Mouse (Mus musculus): ENCODE measurements around the gene Tmppe. TPM values are rescaled to one million over a fixed set of nuclear protein-coding genes. Genes with fewer than 3 reads are reported as not detected.
"Not testable (repeated sequence)": the region's sequence is repeated elsewhere in the genome, so short reads cannot be mapped to it uniquely, and the experiment has no call there.

Gene Tmppe
- polyA plus RNA-seq, 1 experiment from 2014 or later = 10.1 TPM

DNA sequence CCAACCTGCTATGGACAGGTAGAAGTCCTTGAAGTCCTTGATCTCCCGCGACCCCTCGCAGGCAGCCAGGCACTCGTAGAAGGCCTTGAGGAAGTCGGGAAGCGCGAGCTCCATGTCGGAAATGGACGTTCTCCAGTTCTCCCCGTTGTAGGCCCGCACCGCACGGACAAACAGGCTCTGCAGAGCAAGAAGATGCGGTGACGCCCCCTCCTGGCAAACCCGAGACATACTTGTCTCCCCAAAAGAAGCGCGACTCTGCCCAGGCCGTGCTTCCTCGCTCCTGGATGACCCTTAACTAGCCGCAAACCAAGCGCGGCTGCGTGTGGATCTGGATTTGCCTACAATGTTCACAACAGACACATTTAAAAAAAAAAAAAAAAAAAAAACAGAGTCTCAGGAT lies 16.2 kb upstream of the Tmppe start:
- no peaks in the 10 kb centered on the region for H3K27me3 ChIP-seq
- no peak overlapping the region for H3K4me2 ChIP-seq
- no peak for ATAC-seq (ENCODE audit: borderline replicate concordance, extremely low read depth, low FRiP score, low TSS enrichment)
- peaks cover 15% of the 10 kb centered on the region for H3K4me1 ChIP-seq
- 86% methylated on average over 24 of the region's 24 CpGs for WGBS
- H3K4me3 ChIP-seq = no peak overlapping the region
- H3K9ac ChIP-seq = no peak overlapping the region
- H3K36me3 ChIP-seq = peaks cover 38% of the 10 kb centered on the region
- H3K9me3 ChIP-seq = no peaks in the 10 kb centered on the region
- no peak overlapping the region for H3K27ac ChIP-seq

DNA sequence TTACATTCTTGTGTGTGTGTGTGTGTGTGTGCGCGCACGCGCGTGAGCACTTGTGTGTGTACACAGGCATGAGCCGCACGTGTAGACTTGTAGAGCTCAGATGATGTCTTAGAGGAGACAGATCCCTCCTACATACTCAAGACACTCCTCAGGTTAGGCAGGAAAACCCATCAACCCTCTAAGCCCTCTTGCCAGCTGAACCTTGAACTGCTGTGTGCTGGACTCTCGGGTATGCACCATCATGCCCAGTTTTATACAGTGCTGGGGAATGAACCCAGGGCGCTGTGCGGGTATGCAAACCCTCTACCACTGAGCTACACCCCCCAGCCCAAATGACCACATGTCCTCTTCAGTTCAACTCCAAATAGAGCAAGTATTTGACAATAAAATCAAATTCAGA lies 15.7 kb upstream of the Tmppe start:
- ATAC-seq (ENCODE audit: borderline replicate concordance, extremely low read depth, low FRiP score, low TSS enrichment) = no peak
- WGBS = 93% methylated on average over 10 of the region's 10 CpGs
- no peak overlapping the region for H3K9ac ChIP-seq
- no peaks in the 10 kb centered on the region for H3K9me3 ChIP-seq
- H3K36me3 ChIP-seq = peaks cover 34% of the 10 kb centered on the region
- H3K4me1 ChIP-seq = peaks cover 15% of the 10 kb centered on the region
- H3K4me2 ChIP-seq = no peak overlapping the region
- H3K4me3 ChIP-seq = no peak overlapping the region
- no peak overlapping the region for H3K27ac ChIP-seq
- H3K27me3 ChIP-seq = no peaks in the 10 kb centered on the region

DNA sequence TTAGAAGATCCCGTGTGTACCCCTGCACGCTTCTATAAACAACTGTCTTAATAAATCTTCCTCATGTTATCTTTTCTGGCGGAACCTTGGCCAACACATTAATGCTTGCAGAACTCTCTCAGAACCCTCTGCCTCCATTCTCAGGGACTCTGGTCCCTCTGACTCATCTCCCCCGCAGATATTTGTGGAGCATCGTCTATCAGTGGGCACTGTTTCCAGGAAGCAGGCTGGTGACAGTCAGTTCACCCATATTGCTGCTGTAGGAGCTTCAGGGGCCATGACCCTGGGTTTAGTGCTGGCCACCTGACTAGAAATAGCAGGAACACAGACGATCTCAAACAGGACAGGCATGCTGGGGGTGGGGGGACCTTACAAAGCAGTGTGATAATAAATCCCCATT lies 13.8 kb upstream of the Tmppe start:
- H3K4me3 ChIP-seq = no peak overlapping the region
- H3K9ac ChIP-seq = no peak overlapping the region
- peaks cover 19% of the 10 kb centered on the region for H3K4me1 ChIP-seq
- ATAC-seq (ENCODE audit: borderline replicate concordance, extremely low read depth, low FRiP score, low TSS enrichment) = no peak
- H3K36me3 ChIP-seq = peaks cover 26% of the 10 kb centered on the region
- no peaks in the 10 kb centered on the region for H3K9me3 ChIP-seq
- H3K27me3 ChIP-seq = no peaks in the 10 kb centered on the region
- no peak overlapping the region for H3K27ac ChIP-seq
- WGBS = 40% methylated on average over 6 of the region's 6 CpGs
- no peak overlapping the region for H3K4me2 ChIP-seq

DNA sequence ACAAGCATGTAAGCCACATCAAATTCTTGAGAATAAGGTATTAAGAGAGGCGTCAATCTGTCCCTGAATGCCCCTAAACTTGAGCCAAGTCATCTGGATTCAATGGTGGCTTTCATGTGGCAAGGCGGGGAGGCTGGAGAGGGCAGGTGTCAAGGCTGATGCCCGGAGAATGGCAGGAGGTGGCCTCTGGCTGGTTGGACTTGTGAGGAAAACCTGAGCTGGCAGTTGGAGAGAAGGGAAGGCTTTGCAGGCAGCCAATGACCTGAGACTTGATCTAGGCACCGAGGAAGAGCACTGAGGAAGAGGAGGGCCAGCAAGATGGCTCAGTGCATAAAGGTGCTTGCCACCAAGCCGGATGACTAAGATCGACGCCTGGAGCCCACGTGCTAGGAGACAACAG lies 12.6 kb upstream of the Tmppe start:
- ATAC-seq (ENCODE audit: borderline replicate concordance, extremely low read depth, low FRiP score, low TSS enrichment) = no peak
- Histone ChIP-seq H3K4me2 (no peak overlapping the region), H3K27ac (no peak overlapping the region), H3K4me3 (no peak overlapping the region), H3K9ac (no peak overlapping the region), H3K9me3 (no peaks in the 10 kb centered on the region), H3K4me1 (peaks cover 19% of the 10 kb centered on the region), H3K27me3 (no peaks in the 10 kb centered on the region), H3K36me3 (peaks cover 21% of the 10 kb centered on the region)
- 81% methylated on average over 8 of the region's 8 CpGs for WGBS

DNA sequence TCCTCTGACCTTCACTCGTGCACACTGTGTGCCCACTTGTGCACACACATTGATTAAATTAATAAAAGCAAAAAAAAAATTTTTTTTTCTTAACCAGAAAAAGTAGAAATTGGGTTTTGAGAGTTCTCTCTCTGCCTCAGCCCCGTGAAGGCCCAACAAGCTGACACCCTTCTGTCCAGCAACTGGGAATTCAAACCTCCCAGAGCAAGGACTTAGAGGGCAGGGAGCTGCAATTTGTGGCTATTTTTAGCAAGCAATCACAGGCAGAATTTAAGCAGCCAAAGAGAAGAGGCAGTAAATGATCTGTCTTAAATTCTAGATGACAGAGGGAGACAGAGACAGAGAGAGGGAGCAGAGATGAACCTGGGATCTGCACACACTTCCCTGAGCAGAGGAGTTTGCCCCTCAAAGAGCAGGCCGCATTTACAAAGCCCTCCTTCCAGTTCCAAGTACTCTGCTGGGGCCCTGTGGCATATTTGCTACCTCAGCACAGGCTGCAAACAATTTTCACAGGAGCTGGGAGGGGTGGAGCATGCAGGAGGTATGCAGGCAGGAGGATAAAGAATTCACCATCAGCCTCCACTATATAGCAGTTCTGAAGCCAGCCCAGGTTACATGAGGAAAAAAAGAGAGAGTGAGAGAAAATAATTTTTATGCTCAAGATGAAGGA lies 12.1 kb upstream of the Tmppe start:
- no peaks in the 10 kb centered on the region for H3K27me3 ChIP-seq
- WGBS = 51% methylated on average over 3 of the region's 3 CpGs
- ATAC-seq (ENCODE audit: borderline replicate concordance, extremely low read depth, low FRiP score, low TSS enrichment) = no peak
- peak overlapping the region; percentile 84 for H3K4me2 ChIP-seq
- peaks cover 18% of the 10 kb centered on the region for H3K36me3 ChIP-seq
- peaks cover 19% of the 10 kb centered on the region for H3K4me1 ChIP-seq
- H3K27ac ChIP-seq = peak overlapping the region; percentile 53
- H3K9me3 ChIP-seq = no peaks in the 10 kb centered on the region
- H3K4me3 ChIP-seq = peak overlapping the region; percentile 69; the same call in 1 of the 2 replicates
- no peak overlapping the region for H3K9ac ChIP-seq

DNA sequence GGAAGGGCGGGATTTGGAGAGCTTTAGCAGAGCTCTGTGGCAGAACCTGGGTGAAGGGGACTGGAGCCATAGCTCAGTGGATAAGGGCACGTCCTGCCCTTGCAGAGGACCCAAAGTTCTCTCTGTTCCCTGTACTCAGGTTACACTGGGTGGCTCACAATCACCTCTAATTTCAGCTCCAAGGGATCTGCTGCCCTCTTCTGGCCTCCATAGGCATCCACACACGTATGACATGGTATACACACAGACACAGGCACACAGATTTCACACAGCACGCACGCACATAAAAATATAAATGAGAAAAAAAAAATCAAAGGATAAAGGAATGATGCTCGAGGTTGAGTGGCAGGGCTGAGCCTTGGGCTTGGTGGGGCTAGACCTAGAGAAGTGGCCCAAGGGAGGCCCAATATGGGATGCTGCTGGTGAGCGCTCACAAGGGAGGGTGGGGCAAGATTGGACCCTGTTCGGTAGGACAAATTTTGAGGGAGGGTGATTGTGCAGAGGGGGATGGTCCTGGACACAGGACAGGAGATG lies 11.5 kb upstream of the Tmppe start:
- H3K4me3 ChIP-seq = peak overlapping the region; percentile 69
- WGBS = 70% methylated on average over 8 of the region's 8 CpGs
- H3K9ac ChIP-seq = peak overlapping the region; percentile 62; the same call in 1 of the 2 replicates
- H3K36me3 ChIP-seq = peaks cover 13% of the 10 kb centered on the region; the same call in 1 of the 2 replicates
- H3K27me3 ChIP-seq = no peaks in the 10 kb centered on the region
- no peaks in the 10 kb centered on the region for H3K9me3 ChIP-seq
- H3K27ac ChIP-seq = peak overlapping the region; percentile 96
- peaks cover 24% of the 10 kb centered on the region for H3K4me1 ChIP-seq
- H3K4me2 ChIP-seq = peak overlapping the region; percentile 84
- ATAC-seq (ENCODE audit: borderline replicate concordance, extremely low read depth, low FRiP score, low TSS enrichment) = 0 out of 2 replicates have a peak, but pooled peaks have one; percentile 19

DNA sequence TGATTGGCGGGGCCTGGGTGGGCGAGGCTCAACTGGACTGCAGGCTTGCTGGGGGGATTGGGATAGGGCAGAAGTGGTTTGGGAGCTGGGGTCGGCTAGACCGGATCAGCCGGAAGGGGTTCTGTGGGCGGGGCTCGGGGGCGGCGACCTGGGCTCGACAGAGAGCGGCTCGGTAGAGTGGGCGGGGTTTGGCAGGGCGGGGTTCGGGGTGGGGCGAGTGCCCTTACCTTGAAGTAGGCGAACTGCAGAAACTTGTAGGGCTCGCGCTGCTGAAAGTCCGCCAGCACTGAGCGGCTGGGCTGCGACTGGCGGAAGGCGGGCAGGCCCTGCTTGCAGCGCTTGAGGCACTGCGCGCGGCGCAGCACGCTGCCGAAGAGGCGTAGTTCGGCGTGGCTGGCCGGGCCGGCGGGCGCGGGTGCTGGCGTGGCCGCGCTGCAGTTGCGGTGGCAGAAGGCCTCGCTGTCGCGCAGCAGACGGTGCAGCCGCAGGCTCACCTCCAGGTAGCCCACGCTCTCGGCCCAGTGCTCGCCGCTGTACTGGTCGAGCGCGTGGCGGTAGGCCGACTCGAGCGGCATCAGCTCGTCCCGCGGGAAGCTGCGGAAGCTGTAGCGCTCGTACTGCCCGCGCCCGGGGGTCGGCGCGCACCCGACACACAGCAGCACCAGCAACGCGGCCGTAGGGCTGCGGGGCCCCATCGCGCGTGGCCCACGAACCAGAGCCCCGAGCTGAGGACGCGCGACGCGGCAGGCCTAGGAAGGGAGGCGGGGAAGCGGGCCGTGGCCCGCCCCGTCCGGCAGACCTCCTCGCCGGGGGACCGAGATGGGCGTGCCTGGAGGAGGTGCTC lies 10.8 kb upstream of the Tmppe start, which contains the start of gene Crtap:
TSS of gene Crtap (minus strand) at position 771 of the 844 bp plus-strand sequence.
- H3K9ac ChIP-seq = peak within 1 kb of the TSS; percentile 62
- no peaks in the 10 kb centered on the region for H3K27me3 ChIP-seq
- H3K36me3 ChIP-seq = peaks cover 11% of the 10 kb centered on the region; the same call in 1 of the 2 replicates
- no peaks in the 10 kb centered on the region for H3K9me3 ChIP-seq
- H3K27ac ChIP-seq = peak within 1 kb of the TSS; percentile 96
- peak within 1 kb of the TSS; percentile 69 for H3K4me3 ChIP-seq
- WGBS = under 1% methylated on average over 96 of the region's 96 CpGs
- peak; percentile 85 for ATAC-seq (ENCODE audit: borderline replicate concordance, extremely low read depth, low FRiP score, low TSS enrichment)
- H3K4me2 ChIP-seq = peak within 1 kb of the TSS; percentile 84
- H3K4me1 ChIP-seq = peaks cover 28% of the 10 kb centered on the region

DNA sequence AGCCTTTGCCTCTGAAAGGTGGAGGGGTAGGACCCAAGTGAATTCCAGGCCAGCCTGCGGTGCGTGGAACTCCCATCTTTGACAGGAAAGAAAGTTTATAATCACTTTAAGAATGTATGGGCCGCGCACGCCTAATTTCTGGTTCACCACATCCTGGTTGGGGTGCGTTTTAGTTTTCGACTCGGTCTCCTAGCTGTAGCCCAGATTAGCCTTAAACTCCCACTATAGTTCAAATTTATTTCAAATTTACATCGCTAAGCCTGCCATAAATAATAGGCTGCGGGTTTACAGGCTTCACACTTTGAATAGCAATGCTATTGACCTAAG lies 10.2 kb upstream of the Tmppe start:
- ATAC-seq (ENCODE audit: borderline replicate concordance, extremely low read depth, low FRiP score, low TSS enrichment) = no peak
- WGBS = 3% methylated on average over 10 of the region's 10 CpGs
- no peaks in the 10 kb centered on the region for H3K27me3 ChIP-seq
- H3K9me3 ChIP-seq = no peaks in the 10 kb centered on the region
- H3K36me3 ChIP-seq = peaks cover 5% of the 10 kb centered on the region; the same call in 1 of the 2 replicates
- H3K4me2 ChIP-seq = peak overlapping the region; percentile 84
- peak overlapping the region; percentile 69 for H3K4me3 ChIP-seq
- H3K27ac ChIP-seq = peak overlapping the region; percentile 96
- H3K4me1 ChIP-seq = peaks cover 28% of the 10 kb centered on the region
- peak overlapping the region; percentile 62 for H3K9ac ChIP-seq

DNA sequence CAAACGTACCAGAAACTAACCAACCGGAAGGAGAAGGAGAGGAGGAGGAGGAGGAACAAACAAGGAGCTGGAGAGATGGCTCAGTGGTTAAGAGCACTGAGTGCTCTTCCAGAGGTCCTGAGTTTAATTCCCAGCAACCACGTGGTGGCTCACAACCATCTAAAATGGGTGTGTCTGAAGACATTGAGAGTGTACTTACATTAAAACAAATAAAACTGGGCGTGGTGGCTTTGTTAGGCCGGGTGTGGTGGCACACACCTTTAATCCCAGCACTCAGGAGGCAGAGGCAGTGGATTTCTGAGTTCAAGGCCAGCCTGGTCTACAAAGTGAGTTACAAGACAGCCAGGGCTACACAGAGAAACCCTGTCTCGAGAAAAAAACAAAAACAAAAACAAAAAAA lies 6.8 kb upstream of the Tmppe start:
- H3K4me3 ChIP-seq; H3K36me3 ChIP-seq; H3K4me2 ChIP-seq; H3K9ac ChIP-seq; H3K27me3 ChIP-seq; ATAC-seq (ENCODE audit: borderline replicate concordance, extremely low read depth, low FRiP score, low TSS enrichment); H3K9me3 ChIP-seq: not testable (repeated sequence)
- 56% methylated on average over 6 of the region's 6 CpGs for WGBS
- Histone ChIP-seq H3K27ac (peak overlapping the region; percentile 44), H3K4me1 (peaks cover 16% of the 10 kb centered on the region)

DNA sequence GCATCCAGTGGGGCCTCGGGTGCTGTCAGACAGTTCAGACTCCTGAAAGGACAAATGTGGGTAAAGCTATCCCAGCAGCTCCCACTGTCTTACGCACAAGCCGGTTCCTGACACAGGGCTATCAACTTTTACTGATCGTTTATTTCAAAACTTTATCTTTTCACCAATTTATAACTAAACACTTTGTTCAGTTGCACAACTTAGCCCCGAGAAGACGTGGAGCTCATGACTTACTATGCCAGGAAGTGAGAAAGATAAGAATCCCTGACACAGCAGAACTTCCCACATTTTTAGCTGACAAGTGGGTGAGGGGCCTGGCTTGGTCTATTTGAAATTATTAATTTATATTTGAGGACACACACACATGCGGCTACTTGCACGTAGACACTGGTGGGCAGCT lies 6.2 kb upstream of the Tmppe start:
- Histone ChIP-seq H3K27ac (no peak overlapping the region), H3K4me1 (peaks cover 14% of the 10 kb centered on the region), H3K9ac (no peak overlapping the region), H3K27me3 (no peaks in the 10 kb centered on the region), H3K4me2 (no peak overlapping the region), H3K4me3 (no peak overlapping the region), H3K36me3 (no peaks in the 10 kb centered on the region), H3K9me3 (no peaks in the 10 kb centered on the region)
- 39% methylated on average over 8 of the region's 8 CpGs for WGBS
- peak; percentile 6; the same call in 1 of the 2 replicates for ATAC-seq (ENCODE audit: borderline replicate concordance, extremely low read depth, low FRiP score, low TSS enrichment)

DNA sequence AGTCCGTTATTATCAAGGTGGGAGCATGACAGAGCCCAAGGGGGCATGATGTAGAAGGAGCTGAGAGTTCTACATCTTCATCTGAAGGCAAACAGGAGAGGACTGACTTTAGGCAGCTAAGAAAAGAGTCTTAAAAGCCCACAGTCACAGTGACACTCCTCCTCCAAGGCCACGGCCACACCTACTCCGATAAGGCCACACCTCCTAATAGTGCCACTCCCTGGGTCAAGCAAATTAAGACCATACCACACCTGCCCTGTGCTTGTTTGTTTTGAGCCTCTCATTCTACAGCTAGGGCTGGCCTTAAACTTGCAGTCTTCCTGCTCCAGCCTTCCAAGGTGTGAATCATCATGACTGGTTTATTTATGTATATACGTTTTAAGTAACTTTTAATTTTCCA lies 5.6 kb upstream of the Tmppe start:
- H3K9me3 ChIP-seq = no peaks in the 10 kb centered on the region
- H3K9ac ChIP-seq = no peak overlapping the region
- H3K27me3 ChIP-seq = no peaks in the 10 kb centered on the region
- no peaks in the 10 kb centered on the region for H3K36me3 ChIP-seq
- H3K4me1 ChIP-seq = peaks cover 14% of the 10 kb centered on the region
- H3K4me3 ChIP-seq = no peak overlapping the region
- no peak overlapping the region for H3K27ac ChIP-seq
- no peak for ATAC-seq (ENCODE audit: borderline replicate concordance, extremely low read depth, low FRiP score, low TSS enrichment)
- WGBS = 80% methylated on average over 4 of the region's 4 CpGs
- no peak overlapping the region for H3K4me2 ChIP-seq

DNA sequence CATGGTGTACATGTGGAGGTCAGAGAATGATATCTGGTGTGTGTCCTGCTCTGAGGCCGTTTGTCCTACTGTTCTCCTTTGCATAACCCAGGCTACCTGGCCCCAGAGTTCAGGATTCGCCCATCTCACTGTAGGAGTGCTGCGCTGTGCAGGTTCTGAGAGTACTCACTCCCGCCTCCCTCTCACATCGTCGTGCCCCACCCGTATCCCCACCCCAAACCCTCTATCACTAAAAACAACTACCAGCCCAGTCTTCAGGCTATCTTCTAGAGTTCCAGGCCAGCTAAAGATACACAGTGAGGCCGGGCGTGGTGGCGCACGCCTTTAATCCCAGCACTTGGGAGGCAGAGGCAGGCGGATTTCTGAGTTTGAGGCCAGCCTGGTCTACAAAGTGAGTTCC lies 1.2 kb upstream of the Tmppe start:
- Histone ChIP-seq H3K4me2 (no peak overlapping the region), H3K4me3 (no peak overlapping the region), H3K27me3 (no peaks in the 10 kb centered on the region), H3K9me3 (no peaks in the 10 kb centered on the region), H3K4me1 (peaks cover 14% of the 10 kb centered on the region), H3K9ac (no peak overlapping the region), H3K36me3 (peaks cover 4% of the 10 kb centered on the region), H3K27ac (no peak overlapping the region)
- WGBS = 86% methylated on average over 12 of the region's 12 CpGs
- no peak for ATAC-seq (ENCODE audit: borderline replicate concordance, extremely low read depth, low FRiP score, low TSS enrichment)
